Mouse (Mus musculus): ENCODE measurements around the gene Arhgap15. TPM values are rescaled to one million over a fixed set of nuclear protein-coding genes. Genes with fewer than 3 reads are reported as not detected.

Arhgap15 gene
- polyA plus RNA-seq, 1 experiment from 2014 or later = 1.9 TPM

DNA sequence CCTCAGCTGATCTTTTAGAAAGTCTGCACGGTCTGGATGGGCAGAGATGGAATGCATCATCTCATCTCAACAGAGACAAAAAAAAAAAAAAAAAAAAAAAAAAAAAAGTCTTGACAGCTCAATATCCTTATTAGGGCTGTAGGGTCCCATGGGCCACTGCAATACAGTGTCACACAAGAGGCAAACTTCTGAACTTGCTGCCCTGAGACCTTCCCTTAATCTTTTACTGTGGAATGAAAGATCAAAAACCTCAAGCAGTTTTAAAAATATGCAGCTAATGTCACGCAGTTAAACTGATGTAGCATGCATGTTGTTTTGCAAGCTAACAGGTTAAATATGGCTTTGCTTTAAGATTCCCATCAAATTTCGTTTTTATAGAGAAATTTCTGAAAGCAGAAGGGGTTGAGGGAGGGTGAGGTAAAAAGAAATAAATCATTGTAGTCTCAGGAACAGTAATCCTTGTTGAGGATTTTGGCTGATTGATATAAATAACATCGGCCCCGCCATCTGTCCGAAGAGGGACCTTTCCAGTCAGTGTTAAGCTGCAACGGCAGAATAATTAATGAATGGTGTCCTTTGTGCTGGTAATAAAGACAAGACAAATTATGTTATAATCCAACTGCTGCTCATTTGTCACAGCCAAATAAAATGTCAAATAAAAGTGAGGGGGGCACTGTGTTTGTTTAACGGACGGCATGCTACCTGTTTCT is 555.8 kb downstream of the Arhgap15 start:
- Histone ChIP-seq H3K36me3 (ENCODE audit: control insufficient read depth, insufficient read depth, low read length) (no peaks in the 10 kb centered on the region), H3K4me3 (replicated peaks; ENCODE audit: low read depth, low read length) (no peak overlapping the region), H3K4me2 (ENCODE audit: low read length) (peak overlapping the region; percentile 40), H3K27ac (replicated peaks; ENCODE audit: low read depth, low read length) (no peak overlapping the region), H3K9ac (replicated peaks; ENCODE audit: low read length) (no peak overlapping the region), H3K27me3 (ENCODE audit: control insufficient read depth, insufficient read depth, low read length) (no peaks in the 10 kb centered on the region), H3K9me3 (ENCODE audit: control insufficient read depth, low read length) (no peaks in the 10 kb centered on the region), H3K4me1 (ENCODE audit: control insufficient read depth, insufficient read depth, low read length) (peaks cover 19% of the 10 kb centered on the region)
- DNase-seq (peak; percentile 50), ATAC-seq (ENCODE audit: low FRiP score, low TSS enrichment) (peak; percentile 63; the same call in 1 of the 2 replicates)
- WGBS = 17% methylated on average over 9 of the region's 9 CpGs

- H3K27ac ChIP-seq (replicated peaks; ENCODE audit: low read depth, low read length) = peak overlapping the region; percentile 28; the same call in 1 of the 2 replicates
- H3K4me3 ChIP-seq (replicated peaks; ENCODE audit: low read depth, low read length) = 0 out of 2 replicates have a peak overlapping the region, but pooled peaks have one; percentile 2
- no peak overlapping the region for H3K9ac ChIP-seq (replicated peaks; ENCODE audit: low read length)
- no peaks in the 10 kb centered on the region for H3K9me3 ChIP-seq (ENCODE audit: control insufficient read depth, low read length)
- no peaks in the 10 kb centered on the region for H3K27me3 ChIP-seq (ENCODE audit: control insufficient read depth, insufficient read depth, low read length)
- DNase-seq (peak; percentile 63), ATAC-seq (ENCODE audit: low FRiP score, low TSS enrichment) (peak; percentile 53; the same call in 1 of the 2 replicates)
- H3K36me3 ChIP-seq (ENCODE audit: control insufficient read depth, insufficient read depth, low read length) = no peaks in the 10 kb centered on the region
- WGBS = 30% methylated on average over 17 of the region's 17 CpGs
- peaks cover 14% of the 10 kb centered on the region for H3K4me1 ChIP-seq (ENCODE audit: control insufficient read depth, insufficient read depth, low read length)
- H3K4me2 ChIP-seq (ENCODE audit: low read length) = peak overlapping the region; percentile 40
Observed at GRCm38 (mm10) chr2:44304971-44305808, 556.6 kb downstream of the Arhgap15 start.

DNA sequence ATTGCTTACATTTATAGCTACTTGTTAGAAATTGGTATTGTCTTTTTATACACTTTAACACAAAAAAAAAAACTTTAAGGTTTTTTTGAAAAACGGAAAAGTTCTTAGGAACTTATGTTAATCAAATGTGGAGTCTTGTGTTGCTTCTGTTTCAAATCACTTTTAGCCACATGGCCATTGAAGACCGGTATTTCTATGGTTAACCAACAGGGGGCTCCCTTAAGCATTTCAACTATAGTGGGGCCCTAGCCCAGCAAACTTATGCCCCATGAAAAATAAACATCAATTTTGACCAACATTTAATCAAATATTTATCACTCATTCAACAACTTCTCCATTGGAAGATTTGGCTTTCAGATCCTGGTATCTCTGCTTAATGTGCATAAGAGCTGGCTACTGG is 557.5 kb downstream of the Arhgap15 start:
- DNase-seq (peak; percentile 34), ATAC-seq (ENCODE audit: low FRiP score, low TSS enrichment) (no peak)
- Histone ChIP-seq H3K36me3 (ENCODE audit: control insufficient read depth, insufficient read depth, low read length) (no peaks in the 10 kb centered on the region), H3K4me2 (ENCODE audit: low read length) (no peak overlapping the region), H3K9me3 (ENCODE audit: control insufficient read depth, low read length) (no peaks in the 10 kb centered on the region), H3K27ac (replicated peaks; ENCODE audit: low read depth, low read length) (no peak overlapping the region), H3K4me1 (ENCODE audit: control insufficient read depth, insufficient read depth, low read length) (peaks cover 17% of the 10 kb centered on the region), H3K27me3 (ENCODE audit: control insufficient read depth, insufficient read depth, low read length) (no peaks in the 10 kb centered on the region), H3K4me3 (replicated peaks; ENCODE audit: low read depth, low read length) (no peak overlapping the region), H3K9ac (replicated peaks; ENCODE audit: low read length) (no peak overlapping the region)
- 52% methylated on average over 2 of the region's 2 CpGs for WGBS

DNA sequence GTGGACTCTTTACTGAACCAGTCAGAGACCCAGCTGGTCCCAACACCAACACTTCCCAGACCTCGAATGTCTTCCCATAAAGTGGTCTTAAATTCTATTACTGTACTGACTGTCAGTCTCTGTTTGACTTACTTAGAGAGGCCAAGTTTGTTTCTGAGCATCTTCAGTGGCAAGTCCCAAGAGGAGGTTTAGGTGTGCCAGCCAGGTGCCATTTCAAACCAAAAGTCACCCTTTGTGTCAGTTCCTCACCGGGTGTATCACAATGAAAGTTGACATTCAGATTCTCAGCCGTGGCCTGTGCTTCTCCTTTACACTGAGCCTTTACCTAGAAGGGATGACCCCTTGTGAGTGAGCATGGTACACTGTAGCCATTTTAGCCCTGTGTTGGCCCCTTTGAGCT is 560.5 kb downstream of the Arhgap15 start:
- Histone ChIP-seq H3K27ac (replicated peaks; ENCODE audit: low read depth, low read length) (no peak overlapping the region), H3K4me2 (ENCODE audit: low read length) (no peak overlapping the region), H3K9me3 (ENCODE audit: control insufficient read depth, low read length) (no peaks in the 10 kb centered on the region), H3K4me3 (replicated peaks; ENCODE audit: low read depth, low read length) (no peak overlapping the region), H3K27me3 (ENCODE audit: control insufficient read depth, insufficient read depth, low read length) (no peaks in the 10 kb centered on the region), H3K36me3 (ENCODE audit: control insufficient read depth, insufficient read depth, low read length) (no peaks in the 10 kb centered on the region), H3K4me1 (ENCODE audit: control insufficient read depth, insufficient read depth, low read length) (peaks cover 22% of the 10 kb centered on the region), H3K9ac (replicated peaks; ENCODE audit: low read length) (no peak overlapping the region)
- DNase-seq (no peak), ATAC-seq (ENCODE audit: low FRiP score, low TSS enrichment) (no peak)
- 86% methylated on average over 3 of the region's 3 CpGs for WGBS

DNA sequence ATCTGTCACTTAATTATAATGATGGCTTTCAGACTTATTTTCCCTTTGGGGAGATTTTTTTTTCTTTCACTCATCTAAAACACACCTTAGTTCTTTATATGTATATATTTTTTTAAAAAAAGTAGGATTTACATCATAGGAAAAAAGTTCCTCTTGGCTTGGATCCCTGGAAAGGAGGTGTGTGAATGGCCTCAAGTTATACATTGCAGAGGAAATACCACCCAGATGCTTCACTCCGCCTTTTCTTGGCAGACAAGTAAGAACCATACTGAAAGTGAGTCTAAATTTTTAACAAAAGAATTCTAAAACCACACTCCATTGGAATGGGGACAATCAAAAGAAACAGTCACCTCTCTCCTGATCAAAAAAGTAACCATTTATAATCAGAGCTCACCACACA is 560.9 kb downstream of the Arhgap15 start:
- no peaks in the 10 kb centered on the region for H3K36me3 ChIP-seq (ENCODE audit: control insufficient read depth, insufficient read depth, low read length)
- no peak for DNase-seq
- no peak for ATAC-seq (ENCODE audit: low FRiP score, low TSS enrichment)
- H3K4me2 ChIP-seq (ENCODE audit: low read length) = no peak overlapping the region
- no peaks in the 10 kb centered on the region for H3K27me3 ChIP-seq (ENCODE audit: control insufficient read depth, insufficient read depth, low read length)
- H3K9ac ChIP-seq (replicated peaks; ENCODE audit: low read length) = no peak overlapping the region
- 89% methylated on average over 1 of the region's 1 CpGs for WGBS
- H3K9me3 ChIP-seq (ENCODE audit: control insufficient read depth, low read length) = no peaks in the 10 kb centered on the region
- H3K27ac ChIP-seq (replicated peaks; ENCODE audit: low read depth, low read length) = no peak overlapping the region
- H3K4me3 ChIP-seq (replicated peaks; ENCODE audit: low read depth, low read length) = no peak overlapping the region
- H3K4me1 ChIP-seq (ENCODE audit: control insufficient read depth, insufficient read depth, low read length) = peaks cover 19% of the 10 kb centered on the region

GRCm38 (mm10) chr2:44310095-44310748 is 561.6 kb downstream of the Arhgap15 start:
- no peak overlapping the region for H3K27ac ChIP-seq (replicated peaks; ENCODE audit: low read depth, low read length)
- no peaks in the 10 kb centered on the region for H3K27me3 ChIP-seq (ENCODE audit: control insufficient read depth, insufficient read depth, low read length)
- no peak for ATAC-seq (ENCODE audit: low FRiP score, low TSS enrichment)
- WGBS = 85% methylated on average over 11 of the region's 11 CpGs
- no peak overlapping the region for H3K9ac ChIP-seq (replicated peaks; ENCODE audit: low read length)
- H3K9me3 ChIP-seq (ENCODE audit: control insufficient read depth, low read length) = no peaks in the 10 kb centered on the region
- peaks cover 12% of the 10 kb centered on the region for H3K4me1 ChIP-seq (ENCODE audit: control insufficient read depth, insufficient read depth, low read length)
- no peak overlapping the region for H3K4me3 ChIP-seq (replicated peaks; ENCODE audit: low read depth, low read length)
- DNase-seq = no peak
- no peaks in the 10 kb centered on the region for H3K36me3 ChIP-seq (ENCODE audit: control insufficient read depth, insufficient read depth, low read length)
- H3K4me2 ChIP-seq (ENCODE audit: low read length) = no peak overlapping the region

GRCm38 (mm10) chr2:44311216-44311615 is 562.6 kb downstream of the Arhgap15 start:
- Histone ChIP-seq H3K4me1 (ENCODE audit: control insufficient read depth, insufficient read depth, low read length) (peaks cover 8% of the 10 kb centered on the region; the same call in 1 of the 2 replicates), H3K4me2 (ENCODE audit: low read length) (peak overlapping the region; percentile 38), H3K9me3 (ENCODE audit: control insufficient read depth, low read length) (no peaks in the 10 kb centered on the region), H3K36me3 (ENCODE audit: control insufficient read depth, insufficient read depth, low read length) (no peaks in the 10 kb centered on the region), H3K27me3 (ENCODE audit: control insufficient read depth, insufficient read depth, low read length) (no peaks in the 10 kb centered on the region), H3K9ac (replicated peaks; ENCODE audit: low read length) (no peak overlapping the region; the same call in 1 of the 2 replicates), H3K4me3 (replicated peaks; ENCODE audit: low read depth, low read length) (no peak overlapping the region), H3K27ac (replicated peaks; ENCODE audit: low read depth, low read length) (no peak overlapping the region)
- peak; percentile 50 for DNase-seq
- no peak; the same call in 1 of the 2 replicates for ATAC-seq (ENCODE audit: low FRiP score, low TSS enrichment)
- 6% methylated on average over 10 of the region's 10 CpGs for WGBS

GRCm38 (mm10) chr2:44313573-44313972 is 564.9 kb downstream of the Arhgap15 start:
- Histone ChIP-seq H3K4me2 (ENCODE audit: low read length) (no peak overlapping the region), H3K4me1 (ENCODE audit: control insufficient read depth, insufficient read depth, low read length) (peaks cover 8% of the 10 kb centered on the region; the same call in 1 of the 2 replicates), H3K36me3 (ENCODE audit: control insufficient read depth, insufficient read depth, low read length) (no peaks in the 10 kb centered on the region), H3K9ac (replicated peaks; ENCODE audit: low read length) (no peak overlapping the region), H3K9me3 (ENCODE audit: control insufficient read depth, low read length) (no peaks in the 10 kb centered on the region), H3K27me3 (ENCODE audit: control insufficient read depth, insufficient read depth, low read length) (no peaks in the 10 kb centered on the region), H3K4me3 (replicated peaks; ENCODE audit: low read depth, low read length) (no peak overlapping the region), H3K27ac (replicated peaks; ENCODE audit: low read depth, low read length) (no peak overlapping the region)
- ATAC-seq (ENCODE audit: low FRiP score, low TSS enrichment) = no peak
- DNase-seq = no peak
- 76% methylated on average over 3 of the region's 3 CpGs for WGBS

All from midbrain, embryonic 14.5 days (tissue).